Comparison of ENCODE assay signal across 28 mouse cellular contexts in genomic region chr4:155606825-155607224, GRCm38 (mm10). TPM values are rescaled to one million over a fixed set of nuclear protein-coding genes. Genes with fewer than 3 reads are reported as not detected.
DNase-seq lines count a peak whose midpoint lies in the region; ATAC-seq and TF ChIP-seq lines count a peak whose summit lies in the region.
"Had no signal": no experiment of that assay in that cellular context is flagged by ENCODE, and none has a peak within 500 bp of the region (broad histone marks: within the 10 kb centered on the region; RNA-seq: fewer than 3 reads in every experiment).

No protein-coding gene starts in this region.

- DNase-seq in kidney, adult 9 months = no peak
- no peak for DNase-seq in kidney, postnatal 25 days
- no peak for DNase-seq in liver, adult 2 months (ENCODE audit: extremely low read depth, low read depth, low spot score)
- no peak for DNase-seq in liver, postnatal 0 days
- DNase-seq: adrenal gland, adult 2 months; adrenal gland, postnatal 10 days; adrenal gland, postnatal 25 days; cerebellum, adult 11 months; cerebellum, adult 18-20 months; cerebellum, adult 8-10 months; cerebellum, adult 9-11 months; cerebellum, postnatal 36 days; embryo, embryonic 11 days had no signal

- H3K4me1 ChIP-seq in kidney, embryonic 14.5 days (ENCODE audit: control insufficient read depth, insufficient read depth, low read length) = peaks cover 6% of the 10 kb centered on the region
- H3K4me1 ChIP-seq in kidney, embryonic 16.5 days (ENCODE audit: insufficient read depth, low read length) = peaks cover 6% of the 10 kb centered on the region; the same call in 1 of the 2 replicates
- peaks cover 17% of the 10 kb centered on the region for H3K4me1 ChIP-seq in liver, adult 2 months (ENCODE audit: control insufficient read depth, insufficient read depth, low read length)
- H3K4me1 ChIP-seq in liver, postnatal 0 days (ENCODE audit: insufficient read depth) = peaks cover 23% of the 10 kb centered on the region

- TF ChIP-seq CTCF in liver, adult 2 months (IDR thresholded peaks at IDR 0.05; ENCODE audit: low read depth, low read length) = no peak
- no peak for TF ChIP-seq CTCF in liver, postnatal 0 days (IDR thresholded peaks at IDR 0.05; ENCODE audit: low read depth)

- no peak overlapping the region for H3K4me3 ChIP-seq in kidney, embryonic 14.5 days (ENCODE audit: low read length)
- H3K4me3 ChIP-seq in kidney, embryonic 16.5 days (ENCODE audit: low read length) = no peak overlapping the region
- no peak overlapping the region for H3K4me3 ChIP-seq in liver, adult 2 months (ENCODE audit: insufficient read depth, low read depth, low read length)
- no peak overlapping the region for H3K4me3 ChIP-seq in liver, postnatal 0 days (ENCODE audit: low read depth, low read length)
- H3K4me3 ChIP-seq: embryonic facial prominence, embryonic 13.5 days; embryonic facial prominence, embryonic 15.5 days; erythroblast, embryonic 14.5 days; forebrain, embryonic 10.5 days; forebrain, embryonic 12.5 days had no signal

- no peak overlapping the region for H3K27ac ChIP-seq in kidney, embryonic 14.5 days (ENCODE audit: low read depth, low read length)
- no peak overlapping the region for H3K27ac ChIP-seq in kidney, embryonic 16.5 days (ENCODE audit: low read length)
- 0 out of 2 replicates have a peak overlapping the region, but pooled peaks have one; percentile 18 for H3K27ac ChIP-seq in liver, adult 2 months (replicated peaks; ENCODE audit: insufficient read depth, low read depth, low read length)
- H3K27ac ChIP-seq in liver, postnatal 0 days (ENCODE audit: low read depth) = no peak overlapping the region; the same call in 1 of the 2 replicates
- H3K27ac ChIP-seq: embryonic facial prominence, embryonic 13.5 days; embryonic facial prominence, embryonic 15.5 days; forebrain, embryonic 10.5 days; forebrain, embryonic 12.5 days had no signal

- no peak for TF ChIP-seq POLR2A in liver, adult 2 months (IDR thresholded peaks at IDR 0.05; ENCODE audit: extremely low read depth, insufficient read depth, low read length)

- H3K79me2 ChIP-seq in liver, adult 2 months (ENCODE audit: control insufficient read depth, insufficient read depth, low read length) = peaks cover 7% of the 10 kb centered on the region; the same call in 1 of the 2 replicates

- 36% methylated on average over 2 of the region's 2 CpGs for WGBS in kidney, embryonic 14.5 days
- WGBS in kidney, embryonic 16.5 days = 32% methylated on average over 2 of the region's 2 CpGs
- WGBS in liver, adult 2 months = 50% methylated on average over 2 of the region's 2 CpGs
- 63% methylated on average over 2 of the region's 2 CpGs for WGBS in liver, postnatal 0 days (ENCODE audit: insufficient replicate concordance)

- TF ChIP-seq EP300 in liver, postnatal 0 days (IDR thresholded peaks at IDR 0.05; ENCODE audit: low read depth) = no peak

- no peak overlapping the region for H3K4me2 ChIP-seq in kidney, embryonic 14.5 days (replicated peaks; ENCODE audit: low read depth, low read length)
- no peak overlapping the region for H3K4me2 ChIP-seq in kidney, embryonic 16.5 days (replicated peaks; ENCODE audit: low read depth, low read length)
- no peak overlapping the region for H3K4me2 ChIP-seq in liver, postnatal 0 days (ENCODE audit: low read depth, low read length)
- H3K4me2 ChIP-seq: embryonic facial prominence, embryonic 13.5 days; embryonic facial prominence, embryonic 15.5 days; forebrain, embryonic 12.5 days had no signal

- H3K36me3 ChIP-seq in kidney, embryonic 14.5 days (ENCODE audit: control insufficient read depth, insufficient read depth, low read length) = peaks cover 35% of the 10 kb centered on the region
- H3K36me3 ChIP-seq in kidney, embryonic 16.5 days (ENCODE audit: insufficient read depth, low read length) = peaks cover 21% of the 10 kb centered on the region
- peaks cover 27% of the 10 kb centered on the region for H3K36me3 ChIP-seq in liver, adult 2 months (ENCODE audit: control insufficient read depth, insufficient read depth, low read length)
- H3K36me3 ChIP-seq in liver, postnatal 0 days (replicated peaks; ENCODE audit: insufficient read depth, low read length) = peaks cover 20% of the 10 kb centered on the region

- H3K9ac ChIP-seq in kidney, embryonic 14.5 days (ENCODE audit: low read depth, low read length) = no peak overlapping the region
- H3K9ac ChIP-seq in kidney, embryonic 16.5 days (replicated peaks; ENCODE audit: low read length) = no peak overlapping the region
- H3K9ac ChIP-seq in liver, adult 2 months (ENCODE audit: low read depth, low read length) = no peak overlapping the region
- no peak overlapping the region for H3K9ac ChIP-seq in liver, postnatal 0 days (replicated peaks)
- H3K9ac ChIP-seq: embryonic facial prominence, embryonic 13.5 days; embryonic facial prominence, embryonic 15.5 days; forebrain, embryonic 12.5 days had no signal

- H3K9me3 ChIP-seq in kidney, embryonic 14.5 days (ENCODE audit: control insufficient read depth, low read length) = no peaks in the 10 kb centered on the region
- no peaks in the 10 kb centered on the region for H3K9me3 ChIP-seq in kidney, embryonic 16.5 days (ENCODE audit: low read length)
- no peaks in the 10 kb centered on the region for H3K9me3 ChIP-seq in liver, postnatal 0 days (ENCODE audit: low read length)
- H3K9me3 ChIP-seq: embryonic facial prominence, embryonic 13.5 days; embryonic facial prominence, embryonic 15.5 days; forebrain, embryonic 10.5 days; forebrain, embryonic 12.5 days had no signal

- no peaks in the 10 kb centered on the region for H3K27me3 ChIP-seq in kidney, embryonic 14.5 days (ENCODE audit: control insufficient read depth, insufficient read depth, low read length)
- no peaks in the 10 kb centered on the region for H3K27me3 ChIP-seq in kidney, embryonic 16.5 days (ENCODE audit: insufficient read depth, low read length)
- H3K27me3 ChIP-seq in liver, adult 2 months (ENCODE audit: control insufficient read depth, insufficient read depth, low read length) = no peaks in the 10 kb centered on the region
- H3K27me3 ChIP-seq in liver, postnatal 0 days (ENCODE audit: insufficient read depth, low read length) = no peaks in the 10 kb centered on the region
- H3K27me3 ChIP-seq: embryonic facial prominence, embryonic 13.5 days; embryonic facial prominence, embryonic 15.5 days; forebrain, embryonic 12.5 days had no signal

- ATAC-seq in kidney, embryonic 14.5 days (ENCODE audit: low FRiP score, low TSS enrichment) = 0 out of 2 replicates have a peak, but pooled peaks have one; percentile 41
- peak; percentile 52; the same call in 1 of the 2 replicates for ATAC-seq in kidney, embryonic 16.5 days (ENCODE audit: low FRiP score, low TSS enrichment)
- ATAC-seq in liver, postnatal 0 days = no peak
- ATAC-seq: forebrain, embryonic 14.5 days had no signal

RNA-seq across cellular contexts. Expression of gene Slc35e2, which starts 5.6 kb away (rescaled TPM):
- polyA plus RNA-seq in kidney, embryonic 14.5 days (2014; fragmentation: Nextera tagmentation; extraction: Ambion mirVana) = 7.7 and 10.3 TPM in 2 replicates
- polyA plus RNA-seq in kidney, embryonic 16.5 days (2015; fragmentation: Nextera tagmentation; extraction: Ambion mirVana) = 7.8 and 10.1 TPM in 2 replicates
- 63.5 and 65.6 TPM in 2 replicates for total RNA-seq in liver, adult 2 months (2014; rRNA removed)
- polyA plus RNA-seq in liver, adult 2 months (2012; rRNA removed) = 18.5 and 19.8 TPM in 2 replicates
- 5.4 and 5.6 TPM in 2 replicates for polyA plus RNA-seq in liver, postnatal 0 days (2015; fragmentation: Nextera tagmentation; extraction: Ambion mirVana)

RNA-seq across cellular contexts. Expression of gene Cdk11b, which starts 17.8 kb away (rescaled TPM):
- 51.9 and 57.0 TPM in 2 replicates for polyA plus RNA-seq in kidney, embryonic 14.5 days (2014; fragmentation: Nextera tagmentation; extraction: Ambion mirVana)
- 56.6 and 65.6 TPM in 2 replicates for polyA plus RNA-seq in kidney, embryonic 16.5 days (2015; fragmentation: Nextera tagmentation; extraction: Ambion mirVana)
- total RNA-seq in liver, adult 2 months (2014; rRNA removed) = 8.5 and 11.2 TPM in 2 replicates
- 8.8 and 10.6 TPM in 2 replicates for polyA plus RNA-seq in liver, adult 2 months (2012; rRNA removed)
- 22.8 and 24.9 TPM in 2 replicates for polyA plus RNA-seq in liver, postnatal 0 days (2015; fragmentation: Nextera tagmentation; extraction: Ambion mirVana)

RNA-seq across cellular contexts. Expression of gene Gm10563, which starts 38.4 kb away (rescaled TPM):
- polyA plus RNA-seq in kidney, embryonic 14.5 days (2014; fragmentation: Nextera tagmentation; extraction: Ambion mirVana) = not detected in 2 replicates
- polyA plus RNA-seq in kidney, embryonic 16.5 days (2015; fragmentation: Nextera tagmentation; extraction: Ambion mirVana) = not detected in 2 replicates
- total RNA-seq in liver, adult 2 months (2014; rRNA removed) = not detected in 2 replicates
- not detected in 2 replicates for polyA plus RNA-seq in liver, adult 2 months (2012; rRNA removed)
- polyA plus RNA-seq in liver, postnatal 0 days (2015; fragmentation: Nextera tagmentation; extraction: Ambion mirVana) = not detected in 2 replicates
- total RNA-seq: adrenal gland, adult 2 months; adrenal gland, postnatal 10 days; adrenal gland, postnatal 25 days; adrenal gland, postnatal 4 days; common myeloid progenitor, adult 5-6 weeks; ES-E14; MEL had no signal
- polyA plus RNA-seq: adrenal gland, adult 2 months; brain, embryonic 14.5 days; C2C12; embryonic facial prominence, embryonic 11.5 days; embryonic facial prominence, embryonic 13.5 days; embryonic facial prominence, embryonic 15.5 days; erythroblast, embryonic 14.5 days; forebrain, embryonic 10.5 days; forebrain, embryonic 12.5 days; forebrain, embryonic 14.5 days had no signal

RNA-seq across cellular contexts. Expression of gene Nadk, which starts 44.6 kb away (rescaled TPM):
- 58.7 and 99.9 TPM in 2 replicates for polyA plus RNA-seq in kidney, embryonic 14.5 days (2014; fragmentation: Nextera tagmentation; extraction: Ambion mirVana)
- polyA plus RNA-seq in kidney, embryonic 16.5 days (2015; fragmentation: Nextera tagmentation; extraction: Ambion mirVana) = 107 and 110 TPM in 2 replicates
- total RNA-seq in liver, adult 2 months (2014; rRNA removed) = 163 and 201 TPM in 2 replicates
- polyA plus RNA-seq in liver, adult 2 months (2012; rRNA removed) = 196 and 218 TPM in 2 replicates
- polyA plus RNA-seq in liver, postnatal 0 days (2015; fragmentation: Nextera tagmentation; extraction: Ambion mirVana) = 50.1 and 55.5 TPM in 2 replicates

RNA-seq across cellular contexts. Expression of gene Mmp23, which starts 46.4 kb away (rescaled TPM):
- polyA plus RNA-seq in kidney, embryonic 14.5 days (2014; fragmentation: Nextera tagmentation; extraction: Ambion mirVana) = 28.9 and 43.1 TPM in 2 replicates
- polyA plus RNA-seq in kidney, embryonic 16.5 days (2015; fragmentation: Nextera tagmentation; extraction: Ambion mirVana) = 70.4 and 71.7 TPM in 2 replicates
- 1.7 and 1.8 TPM in 2 replicates for total RNA-seq in liver, adult 2 months (2014; rRNA removed)
- 2.7 and 3.0 TPM in 2 replicates for polyA plus RNA-seq in liver, adult 2 months (2012; rRNA removed)
- 5.9 and 6.8 TPM in 2 replicates for polyA plus RNA-seq in liver, postnatal 0 days (2015; fragmentation: Nextera tagmentation; extraction: Ambion mirVana)
- polyA plus RNA-seq: erythroblast, embryonic 14.5 days had no signal
